22 mouse cellular contexts compared by ENCODE assay signal in the genomic region with DNA sequence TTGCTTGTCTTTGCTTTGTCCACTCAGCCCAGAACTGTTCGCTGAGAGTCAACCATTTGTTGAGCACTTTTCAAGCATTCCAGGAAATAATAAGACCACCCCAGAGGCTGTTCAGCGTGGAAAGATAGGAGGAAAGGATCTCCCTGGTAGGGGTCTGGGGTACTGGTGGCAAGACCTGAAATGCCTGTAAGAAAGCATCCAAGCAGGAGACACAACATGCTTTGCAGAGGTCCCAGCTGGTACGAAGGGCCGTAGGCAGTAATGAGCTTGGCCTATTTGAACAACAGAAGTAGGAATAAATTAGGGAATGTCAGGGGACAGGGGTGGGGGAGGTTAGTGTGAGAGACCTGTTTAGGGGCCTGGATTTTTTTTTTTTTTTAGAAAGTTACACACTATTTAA. TPM values are rescaled to one million over a fixed set of nuclear protein-coding genes. Genes with fewer than 3 reads are reported as not detected.
DNase-seq lines count a peak whose midpoint lies in the region; ATAC-seq and TF ChIP-seq lines count a peak whose summit lies in the region.
"Had no signal": no experiment of that assay in that cellular context is flagged by ENCODE, and none has a peak within 500 bp of the region (broad histone marks: within the 10 kb centered on the region; RNA-seq: fewer than 3 reads in every experiment).

No protein-coding gene starts in this region.

- 62% methylated on average over 4 of the region's 4 CpGs for WGBS in forebrain, embryonic 10.5 days
- WGBS in forebrain, postnatal 0 days, result 23% methylated on average over 4 of the region's 4 CpGs
- WGBS in midbrain, embryonic 11.5 days, result 41% methylated on average over 4 of the region's 4 CpGs
- WGBS in midbrain, postnatal 0 days, result 32% methylated on average over 4 of the region's 4 CpGs
- 25% methylated on average over 4 of the region's 4 CpGs for WGBS in midbrain, embryonic 13.5 days
- WGBS in intestine, postnatal 0 days, result 60% methylated on average over 4 of the region's 4 CpGs

- H3K4me1 ChIP-seq in forebrain, embryonic 10.5 days, result peaks cover 34% of the 10 kb centered on the region
- no peaks in the 10 kb centered on the region for H3K4me1 ChIP-seq in forebrain, postnatal 0 days (ENCODE audit: insufficient read depth)
- H3K4me1 ChIP-seq in midbrain, embryonic 11.5 days (ENCODE audit: control insufficient read depth, insufficient read depth, low read length), result peaks cover 11% of the 10 kb centered on the region
- no peaks in the 10 kb centered on the region; the same call in 1 of the 2 replicates for H3K4me1 ChIP-seq in midbrain, postnatal 0 days (ENCODE audit: insufficient read depth, low read length)
- H3K4me1 ChIP-seq in midbrain, embryonic 13.5 days (replicated peaks), result peaks cover 29% of the 10 kb centered on the region
- H3K4me1 ChIP-seq in intestine, postnatal 0 days (replicated peaks; ENCODE audit: control insufficient read depth, insufficient read depth, low read length), result no peaks in the 10 kb centered on the region

- no peak overlapping the region for H3K9ac ChIP-seq in forebrain, postnatal 0 days
- H3K9ac ChIP-seq in midbrain, embryonic 11.5 days (ENCODE audit: low read length), result no peak overlapping the region
- H3K9ac ChIP-seq in midbrain, postnatal 0 days (replicated peaks; ENCODE audit: low read length, poor library complexity, severe bottlenecking), result no peak overlapping the region
- H3K9ac ChIP-seq in midbrain, embryonic 13.5 days (replicated peaks), result no peak overlapping the region
- no peak overlapping the region for H3K9ac ChIP-seq in intestine, postnatal 0 days (ENCODE audit: low read depth, low read length)

- H3K27ac ChIP-seq in forebrain, embryonic 10.5 days, result peak overlapping the region; percentile 71; the same call in 1 of the 2 replicates
- H3K27ac ChIP-seq in forebrain, postnatal 0 days (ENCODE audit: low read depth, low read length), result no peak overlapping the region
- H3K27ac ChIP-seq in midbrain, embryonic 11.5 days (ENCODE audit: low read depth, low read length), result no peak overlapping the region; the same call in 1 of the 2 replicates
- no peak overlapping the region for H3K27ac ChIP-seq in midbrain, postnatal 0 days (ENCODE audit: low read depth, low read length)
- H3K27ac ChIP-seq in midbrain, embryonic 13.5 days, result peak overlapping the region; percentile 36; the same call in 1 of the 2 replicates
- no peak overlapping the region for H3K27ac ChIP-seq in intestine, postnatal 0 days (ENCODE audit: low read depth, low read length)
- H3K27ac ChIP-seq: heart, embryonic 10.5 days; kidney, postnatal 0 days had no signal

- no peaks in the 10 kb centered on the region for H3K9me3 ChIP-seq in forebrain, embryonic 10.5 days
- H3K9me3 ChIP-seq in forebrain, postnatal 0 days (ENCODE audit: low read length), result no peaks in the 10 kb centered on the region
- H3K9me3 ChIP-seq in midbrain, embryonic 11.5 days (ENCODE audit: control insufficient read depth, low read length), result no peaks in the 10 kb centered on the region
- H3K9me3 ChIP-seq in midbrain, postnatal 0 days (ENCODE audit: low read length), result no peaks in the 10 kb centered on the region
- no peaks in the 10 kb centered on the region for H3K9me3 ChIP-seq in midbrain, embryonic 13.5 days
- H3K9me3 ChIP-seq in intestine, postnatal 0 days (ENCODE audit: control insufficient read depth), result no peaks in the 10 kb centered on the region
- H3K9me3 ChIP-seq: heart, embryonic 10.5 days had no signal

- H3K4me2 ChIP-seq in forebrain, postnatal 0 days (ENCODE audit: low read depth), result no peak overlapping the region
- no peak overlapping the region for H3K4me2 ChIP-seq in midbrain, embryonic 11.5 days
- no peak overlapping the region for H3K4me2 ChIP-seq in midbrain, postnatal 0 days (ENCODE audit: low read depth, low read length, poor library complexity, severe bottlenecking)
- no peak overlapping the region for H3K4me2 ChIP-seq in midbrain, embryonic 13.5 days (replicated peaks)
- H3K4me2 ChIP-seq in intestine, postnatal 0 days (replicated peaks; ENCODE audit: low read depth), result no peak overlapping the region

- DNase-seq in forebrain, embryonic 10.5 days (ENCODE audit: extremely low spot score, low spot score), result no peak
- no peak for DNase-seq in forebrain, postnatal 0 days
- DNase-seq in midbrain, embryonic 11.5 days (ENCODE audit: low spot score, missing footprints), result no peak
- no peak for DNase-seq in midbrain, postnatal 0 days (ENCODE audit: low spot score)
- DNase-seq in urinary bladder, postnatal 25 days (ENCODE audit: low spot score), result no peak
- DNase-seq in cerebellum, adult 9-11 months, result no peak
- DNase-seq: cerebellum, postnatal 10 days; gastrocnemius, postnatal 36 days; heart, postnatal 10 days; layer of hippocampus, postnatal 36 days; left cerebral cortex, postnatal 4 days; lung, adult 18-20 months; lung, postnatal 4 days; right cerebral cortex, adult 18-20 months had no signal

- no peak overlapping the region for H3K4me3 ChIP-seq in forebrain, embryonic 10.5 days
- H3K4me3 ChIP-seq in forebrain, postnatal 0 days (ENCODE audit: low read depth, low read length), result no peak overlapping the region
- H3K4me3 ChIP-seq in midbrain, embryonic 11.5 days (ENCODE audit: low read depth, low read length), result no peak overlapping the region
- no peak overlapping the region for H3K4me3 ChIP-seq in midbrain, postnatal 0 days (ENCODE audit: low read depth, low read length)
- no peak overlapping the region for H3K4me3 ChIP-seq in midbrain, embryonic 13.5 days (replicated peaks)
- H3K4me3 ChIP-seq in intestine, postnatal 0 days (ENCODE audit: low read depth, low read length), result no peak overlapping the region
- H3K4me3 ChIP-seq: heart, embryonic 10.5 days had no signal

- no peaks in the 10 kb centered on the region for H3K36me3 ChIP-seq in forebrain, embryonic 10.5 days (replicated peaks)
- H3K36me3 ChIP-seq in forebrain, postnatal 0 days (ENCODE audit: insufficient read depth), result no peaks in the 10 kb centered on the region
- H3K36me3 ChIP-seq in midbrain, embryonic 11.5 days (ENCODE audit: control insufficient read depth, insufficient read depth, low read length), result no peaks in the 10 kb centered on the region
- no peaks in the 10 kb centered on the region for H3K36me3 ChIP-seq in midbrain, postnatal 0 days (ENCODE audit: insufficient read depth, low read length)
- H3K36me3 ChIP-seq in midbrain, embryonic 13.5 days, result no peaks in the 10 kb centered on the region
- no peaks in the 10 kb centered on the region for H3K36me3 ChIP-seq in intestine, postnatal 0 days (ENCODE audit: control insufficient read depth, insufficient read depth)
- H3K36me3 ChIP-seq: heart, embryonic 10.5 days had no signal

- TF ChIP-seq CTCF in forebrain, postnatal 0 days (IDR thresholded peaks at IDR 0.05; ENCODE audit: low read depth), result no peak
- TF ChIP-seq CTCF in midbrain, postnatal 0 days (IDR thresholded peaks at IDR 0.05), result no peak
- TF ChIP-seq CTCF in intestine, postnatal 0 days (IDR thresholded peaks at IDR 0.05; ENCODE audit: low read depth), result no peak

- H3K27me3 ChIP-seq in forebrain, embryonic 10.5 days (ENCODE audit: poor library complexity, severe bottlenecking), result no peaks in the 10 kb centered on the region
- H3K27me3 ChIP-seq in forebrain, postnatal 0 days (ENCODE audit: insufficient read depth, low read length), result no peaks in the 10 kb centered on the region
- H3K27me3 ChIP-seq in midbrain, embryonic 11.5 days (ENCODE audit: control insufficient read depth, insufficient read depth, low read length), result no peaks in the 10 kb centered on the region
- H3K27me3 ChIP-seq in midbrain, postnatal 0 days (ENCODE audit: insufficient read depth, low read length), result no peaks in the 10 kb centered on the region
- H3K27me3 ChIP-seq in midbrain, embryonic 13.5 days, result no peaks in the 10 kb centered on the region
- H3K27me3 ChIP-seq in intestine, postnatal 0 days (replicated peaks; ENCODE audit: control insufficient read depth, insufficient read depth, low read length), result no peaks in the 10 kb centered on the region

- no peak for ATAC-seq in forebrain, postnatal 0 days
- peak; percentile 66 for ATAC-seq in midbrain, embryonic 11.5 days (ENCODE audit: low FRiP score)
- no peak for ATAC-seq in midbrain, postnatal 0 days (ENCODE audit: low FRiP score)
- ATAC-seq in midbrain, embryonic 13.5 days, result peak; percentile 63
- ATAC-seq in intestine, postnatal 0 days, result no peak
- ATAC-seq: inflammation-experienced regulatory T-cells, adult 6 months had no signal

RNA-seq across cellular contexts. Expression of a gene that starts 0.7 kb away (rescaled TPM):
- polyA plus RNA-seq in forebrain, embryonic 10.5 days (2016; fragmentation: Nextera tagmentation; extraction: Ambion mirVana), result 0.34 and 1.1 TPM in 2 replicates
- 0.31 and 1.3 TPM in 2 replicates for total RNA-seq in forebrain, postnatal 0 days (2014; rRNA removed)
- polyA plus RNA-seq in forebrain, postnatal 0 days (2015; fragmentation: Nextera tagmentation; extraction: Ambion mirVana), result 0.23 and 0.74 TPM in 2 replicates
- 0.64 and 1.1 TPM in 2 replicates for polyA plus RNA-seq in midbrain, embryonic 11.5 days (2014; fragmentation: Nextera tagmentation; extraction: Ambion mirVana)
- total RNA-seq in midbrain, postnatal 0 days (2014; rRNA removed), result 0.55 and 0.71 TPM in 2 replicates
- polyA plus RNA-seq in midbrain, postnatal 0 days (2015; fragmentation: Nextera tagmentation; extraction: Ambion mirVana), result 1.1 and 1.3 TPM in 2 replicates
- 1.6 and 2.5 TPM in 2 replicates for polyA plus RNA-seq in midbrain, embryonic 13.5 days (2015; fragmentation: Nextera tagmentation; extraction: Ambion mirVana)
- polyA plus RNA-seq in intestine, postnatal 0 days (2015; fragmentation: Nextera tagmentation; extraction: Ambion mirVana), result 2.3 and 2.4 TPM in 2 replicates
- total RNA-seq: gastrocnemius, postnatal 36 days; heart, postnatal 10 days; layer of hippocampus, adult 18-20 months; layer of hippocampus, postnatal 36 days; MEL had no signal
- polyA plus RNA-seq: inflammation-experienced regulatory T-cells, adult 6 months; liver, adult 2 months had no signal

Comparison
In these comparisons a context has a peak if more than half of its experiments do, and no peak if none do; other contexts are left out.
1. H3K27ac ChIP-seq: peak in forebrain, embryonic 10.5 days (single experiment) and midbrain, embryonic 13.5 days (single experiment); none in forebrain, postnatal 0 days (single experiment), midbrain, embryonic 11.5 days (single experiment), midbrain, postnatal 0 days (single experiment) and intestine, postnatal 0 days (single experiment).
2. ATAC-seq: peak in midbrain, embryonic 11.5 days (single experiment) and midbrain, embryonic 13.5 days (single experiment); none in forebrain, postnatal 0 days (single experiment), midbrain, postnatal 0 days (single experiment) and intestine, postnatal 0 days (single experiment).